9 mouse cellular contexts compared by ENCODE assay signal in the genomic region with DNA sequence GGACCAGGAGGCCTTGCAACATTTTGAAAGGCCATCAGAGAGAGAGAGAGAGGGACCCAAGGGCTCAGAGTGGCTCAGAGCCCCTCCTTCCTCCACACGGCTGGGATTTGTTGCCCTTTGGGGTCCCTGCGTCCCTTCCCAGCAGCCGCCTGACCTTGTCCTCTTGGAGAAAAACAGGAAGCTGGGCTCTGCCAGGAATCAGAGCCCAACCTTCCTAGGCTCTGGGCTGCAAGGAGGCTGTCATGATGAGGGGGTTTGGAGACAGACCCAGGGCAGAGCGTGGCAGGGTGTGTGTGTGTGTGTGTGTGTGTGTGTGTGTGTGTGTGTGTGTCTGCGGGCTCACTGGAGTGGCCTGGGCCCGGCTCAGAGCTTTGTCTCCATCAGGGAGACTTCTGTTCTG. TPM values are rescaled to one million over a fixed set of nuclear protein-coding genes. Genes with fewer than 3 reads are reported as not detected.
DNase-seq lines count a peak whose midpoint lies in the region; ATAC-seq and TF ChIP-seq lines count a peak whose summit lies in the region.
"Had no signal": no experiment of that assay in that cellular context is flagged by ENCODE, and none has a peak within 500 bp of the region (broad histone marks: within the 10 kb centered on the region; RNA-seq: fewer than 3 reads in every experiment).

No protein-coding gene starts in this region.

- no peak for TF ChIP-seq EP300 in heart, postnatal 0 days (IDR thresholded peaks at IDR 0.05; ENCODE audit: low read depth)

- no peaks in the 10 kb centered on the region; the same call in 1 of the 2 replicates for H3K4me1 ChIP-seq in heart, postnatal 0 days (ENCODE audit: control insufficient read depth, insufficient read depth)
- peaks cover 18% of the 10 kb centered on the region for H3K4me1 ChIP-seq in liver, embryonic 13.5 days (replicated peaks)

- WGBS in heart, postnatal 0 days: 26% methylated on average over 6 of the region's 6 CpGs
- WGBS in liver, embryonic 13.5 days (ENCODE audit: insufficient replicate concordance): 40% methylated on average over 6 of the region's 6 CpGs

- no peak overlapping the region for H3K4me3 ChIP-seq in heart, postnatal 0 days (ENCODE audit: low read depth, low read length)
- no peak overlapping the region for H3K4me3 ChIP-seq in liver, embryonic 13.5 days (replicated peaks)
- H3K4me3 ChIP-seq: myocyte had no signal

- H3K36me3 ChIP-seq in heart, postnatal 0 days (replicated peaks; ENCODE audit: control insufficient read depth, insufficient read depth, low read length): no peaks in the 10 kb centered on the region
- H3K36me3 ChIP-seq in liver, embryonic 13.5 days: no peaks in the 10 kb centered on the region

- TF ChIP-seq CTCF in heart, postnatal 0 days (IDR thresholded peaks at IDR 0.05; ENCODE audit: low read depth): no peak

- peak overlapping the region; percentile 44 for H3K27ac ChIP-seq in heart, postnatal 0 days (ENCODE audit: low read depth)
- H3K27ac ChIP-seq in liver, embryonic 13.5 days: peak overlapping the region; percentile 37; the same call in 1 of the 2 replicates

- ATAC-seq in heart, postnatal 0 days (ENCODE audit: insufficient read depth, low read depth): peak; percentile 60
- ATAC-seq in liver, embryonic 13.5 days (ENCODE audit: low read depth): no peak
- ATAC-seq in granulocyte monocyte progenitor cell, adult 5-6 weeks (replicated peaks; ENCODE audit: poor library complexity, severe bottlenecking): no peak

- DNase-seq in embryo, embryonic 10 days (ENCODE audit: low spot score): peak; percentile 27
- DNase-seq in embryo, embryonic 9.5 days (ENCODE audit: extremely low spot score): no peak
- DNase-seq in adrenal gland, postnatal 36 days: peak; percentile 39 to 50
- DNase-seq in heart, postnatal 0 days (ENCODE audit: low spot score): peak; percentile 43
- DNase-seq in liver, embryonic 13.5 days: no peak
- no peak for DNase-seq in spleen, postnatal 14 days (ENCODE audit: low spot score in 2 of 2)
- no peak for DNase-seq in frontal cortex, postnatal 36 days (ENCODE audit: low spot score in 2 of 2)

- no peak overlapping the region for H3K9ac ChIP-seq in heart, postnatal 0 days (replicated peaks; ENCODE audit: low read depth, low read length)
- no peak overlapping the region for H3K9ac ChIP-seq in liver, embryonic 13.5 days

- H3K4me2 ChIP-seq in heart, postnatal 0 days (ENCODE audit: low read depth, low read length): no peak overlapping the region
- no peak overlapping the region for H3K4me2 ChIP-seq in liver, embryonic 13.5 days

- no peaks in the 10 kb centered on the region for H3K9me3 ChIP-seq in heart, postnatal 0 days (replicated peaks; ENCODE audit: control insufficient read depth, low read length)
- no peaks in the 10 kb centered on the region for H3K9me3 ChIP-seq in liver, embryonic 13.5 days (replicated peaks)

- H3K27me3 ChIP-seq in heart, postnatal 0 days (ENCODE audit: control insufficient read depth, insufficient read depth, low read length): no peaks in the 10 kb centered on the region
- H3K27me3 ChIP-seq in liver, embryonic 13.5 days: no peaks in the 10 kb centered on the region

RNA-seq across cellular contexts. Expression of a gene that starts 18.7 kb away (rescaled TPM):
- 1 to 10 TPM; 4.7 to 7.7 TPM for total RNA-seq in adrenal gland, postnatal 36 days (2021)
- 4.4 and 9.4 TPM in 2 replicates for total RNA-seq in heart, postnatal 0 days (2014; rRNA removed; ENCODE audit: low replicate concordance)
- polyA plus RNA-seq in heart, postnatal 0 days (2015; fragmentation: Nextera tagmentation; extraction: Ambion mirVana): 1.3 and 1.4 TPM in 2 replicates
- 0.42 and 0.50 TPM in 2 replicates for polyA plus RNA-seq in liver, embryonic 13.5 days (2015; fragmentation: Nextera tagmentation; extraction: Ambion mirVana)
- 10.9 and 16.7 TPM in 2 replicates for total RNA-seq in granulocyte monocyte progenitor cell, adult 5-6 weeks (2014; fragmentation: Nextera tagmentation)
- 5.2 and 9.6 TPM in 2 replicates for total RNA-seq in granulocyte monocyte progenitor cell, adult 5-6 weeks (2017)

Comparison
In these comparisons a context has a peak if more than half of its experiments do, and no peak if none do; other contexts are left out.
1. DNase-seq: peak in embryo, embryonic 10 days (single experiment), adrenal gland, postnatal 36 days (2 of 2) and heart, postnatal 0 days (single experiment); none in embryo, embryonic 9.5 days (single experiment), liver, embryonic 13.5 days (single experiment), spleen, postnatal 14 days (0 of 2) and frontal cortex, postnatal 36 days (0 of 2).